In the genomic region with DNA sequence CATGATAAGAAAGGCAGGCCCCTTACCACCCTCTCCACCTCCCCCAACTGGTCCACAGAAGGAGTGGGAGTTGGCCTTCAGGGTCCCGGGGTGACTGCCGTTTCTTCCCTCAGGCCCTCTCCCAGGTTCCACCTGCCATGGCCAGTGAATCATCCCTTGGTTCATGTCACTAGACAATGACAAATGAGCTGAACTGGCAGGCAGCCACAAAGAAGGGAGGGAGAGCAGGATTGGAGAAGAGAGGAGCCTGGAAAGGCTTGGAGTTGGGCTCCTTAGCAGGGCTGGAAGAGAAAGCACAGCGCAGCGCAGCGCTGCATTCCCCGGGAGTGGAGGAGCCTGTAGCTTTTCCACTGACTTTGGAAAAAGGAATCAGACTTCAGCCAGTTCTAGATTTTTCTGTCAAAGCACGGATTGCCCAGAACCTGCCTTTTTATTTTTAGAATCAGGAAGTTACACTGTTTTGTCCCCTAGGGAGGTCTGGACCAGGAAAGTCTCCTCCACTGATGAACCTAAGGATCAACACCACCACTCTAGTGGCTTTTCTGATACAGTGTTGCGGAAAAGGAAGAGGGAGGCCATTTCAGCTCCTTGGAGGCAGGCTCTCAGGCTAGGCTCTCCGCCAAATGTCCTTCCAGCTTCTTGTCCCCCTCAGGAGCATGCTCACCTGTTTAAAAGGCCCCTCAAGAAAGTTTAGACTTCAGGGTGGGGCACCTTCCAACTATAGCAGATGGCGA, we compare ENCODE assay signal across 9 mouse cellular contexts. TPM values are rescaled to one million over a fixed set of nuclear protein-coding genes. Genes with fewer than 3 reads are reported as not detected.
DNase-seq lines count a peak whose midpoint lies in the region; ATAC-seq and TF ChIP-seq lines count a peak whose summit lies in the region.
"Had no signal": no experiment of that assay in that cellular context is flagged by ENCODE, and none has a peak within 500 bp of the region (broad histone marks: within the 10 kb centered on the region; RNA-seq: fewer than 3 reads in every experiment).

No protein-coding gene starts in this region.

- peaks cover 20% of the 10 kb centered on the region for H3K4me1 ChIP-seq in forebrain, embryonic 16.5 days (replicated peaks; ENCODE audit: control insufficient read depth, insufficient read depth, low read length)
- peaks cover 20% of the 10 kb centered on the region for H3K4me1 ChIP-seq in forebrain, embryonic 13.5 days
- H3K4me1 ChIP-seq in kidney, adult 2 months (ENCODE audit: control insufficient read depth, insufficient read depth, low read length) = peaks cover 41% of the 10 kb centered on the region
- H3K4me1 ChIP-seq in forebrain, embryonic 11.5 days (replicated peaks; ENCODE audit: control insufficient read depth, insufficient read depth, low read length) = peaks cover 4% of the 10 kb centered on the region; the same call in 1 of the 2 replicates

- no peaks in the 10 kb centered on the region; the same call in 1 of the 2 replicates for H3K27me3 ChIP-seq in forebrain, embryonic 16.5 days (replicated peaks; ENCODE audit: control insufficient read depth, insufficient read depth, low read length)
- peaks cover 9% of the 10 kb centered on the region for H3K27me3 ChIP-seq in forebrain, embryonic 13.5 days
- no peaks in the 10 kb centered on the region for H3K27me3 ChIP-seq in kidney, adult 2 months (replicated peaks; ENCODE audit: control insufficient read depth, insufficient read depth, low read length)
- H3K27me3 ChIP-seq in myocyte (ENCODE audit: control insufficient read depth, insufficient read depth, insufficient read length) = no peaks in the 10 kb centered on the region
- peaks cover 9% of the 10 kb centered on the region for H3K27me3 ChIP-seq in forebrain, embryonic 11.5 days (ENCODE audit: control insufficient read depth, insufficient read depth, low read length)

- H3ac ChIP-seq in myocyte (ENCODE audit: control insufficient read depth, insufficient read length) = no peak overlapping the region

- no peaks in the 10 kb centered on the region for H3K9me3 ChIP-seq in forebrain, embryonic 16.5 days (ENCODE audit: control insufficient read depth, low read length)
- no peaks in the 10 kb centered on the region for H3K9me3 ChIP-seq in forebrain, embryonic 13.5 days (replicated peaks)
- no peaks in the 10 kb centered on the region for H3K9me3 ChIP-seq in forebrain, embryonic 11.5 days (ENCODE audit: control insufficient read depth, low read length)
- H3K9me3 ChIP-seq: embryonic facial prominence, embryonic 15.5 days had no signal

- 0 out of 2 replicates have a peak overlapping the region, but pooled peaks have one; percentile 12 for H3K27ac ChIP-seq in forebrain, embryonic 16.5 days (ENCODE audit: low read length)
- no peak overlapping the region for H3K27ac ChIP-seq in forebrain, embryonic 13.5 days
- H3K27ac ChIP-seq in kidney, adult 2 months (ENCODE audit: insufficient read depth, low read depth, low read length) = peak overlapping the region; percentile 43
- no peak overlapping the region for H3K27ac ChIP-seq in forebrain, embryonic 11.5 days (ENCODE audit: low read depth, low read length)
- H3K27ac ChIP-seq: embryonic facial prominence, embryonic 15.5 days had no signal

- ATAC-seq in forebrain, embryonic 16.5 days = no peak
- ATAC-seq in forebrain, embryonic 13.5 days = no peak
- ATAC-seq in forebrain, embryonic 11.5 days (replicated peaks; ENCODE audit: low FRiP score) = no peak
- no peak for ATAC-seq in inflammation-experienced regulatory T-cells, adult 6 months

- H3K79me2 ChIP-seq in myocyte (ENCODE audit: control insufficient read depth, insufficient read depth) = peaks cover 57% of the 10 kb centered on the region

- H3K4me2 ChIP-seq in forebrain, embryonic 16.5 days (ENCODE audit: low read length) = no peak overlapping the region
- H3K4me2 ChIP-seq in forebrain, embryonic 13.5 days = no peak overlapping the region
- H3K4me2 ChIP-seq in myocyte (ENCODE audit: low read depth) = peak overlapping the region; percentile 64
- no peak overlapping the region for H3K4me2 ChIP-seq in forebrain, embryonic 11.5 days (ENCODE audit: low read depth, low read length, severe bottlenecking)
- H3K4me2 ChIP-seq: embryonic facial prominence, embryonic 15.5 days had no signal

- H3K4me3 ChIP-seq in forebrain, embryonic 16.5 days (replicated peaks; ENCODE audit: low read length) = no peak overlapping the region
- no peak overlapping the region for H3K4me3 ChIP-seq in forebrain, embryonic 13.5 days
- no peak overlapping the region for H3K4me3 ChIP-seq in kidney, adult 2 months (ENCODE audit: insufficient read depth, low read depth, low read length)
- H3K4me3 ChIP-seq in myocyte = peak overlapping the region; percentile 65
- H3K4me3 ChIP-seq in forebrain, embryonic 11.5 days (ENCODE audit: low read depth, low read length) = no peak overlapping the region
- H3K4me3 ChIP-seq: embryonic facial prominence, embryonic 15.5 days had no signal

- no peaks in the 10 kb centered on the region for H3K36me3 ChIP-seq in forebrain, embryonic 16.5 days (ENCODE audit: control insufficient read depth, insufficient read depth)
- H3K36me3 ChIP-seq in forebrain, embryonic 13.5 days (ENCODE audit: poor library complexity, severe bottlenecking) = no peaks in the 10 kb centered on the region
- H3K36me3 ChIP-seq in kidney, adult 2 months (ENCODE audit: control insufficient read depth, insufficient read depth, low read length) = no peaks in the 10 kb centered on the region
- no peaks in the 10 kb centered on the region for H3K36me3 ChIP-seq in myocyte (ENCODE audit: control insufficient read depth, insufficient read depth)
- no peaks in the 10 kb centered on the region for H3K36me3 ChIP-seq in forebrain, embryonic 11.5 days (ENCODE audit: control insufficient read depth, insufficient read depth, low read length)
- H3K36me3 ChIP-seq: embryonic facial prominence, embryonic 15.5 days had no signal

- no peak overlapping the region for H3K9ac ChIP-seq in forebrain, embryonic 16.5 days (replicated peaks; ENCODE audit: low read depth, low read length)
- no peak overlapping the region for H3K9ac ChIP-seq in forebrain, embryonic 13.5 days
- no peak overlapping the region for H3K9ac ChIP-seq in forebrain, embryonic 11.5 days (ENCODE audit: low read length)
- H3K9ac ChIP-seq: embryonic facial prominence, embryonic 15.5 days had no signal

- TF ChIP-seq CTCF in kidney, adult 2 months (conservative IDR thresholded peaks at IDR 0.05; ENCODE audit: insufficient read depth, insufficient read length, low read depth, low read length) = no peak

- TF ChIP-seq POLR2A in kidney, adult 2 months (IDR thresholded peaks at IDR 0.05; ENCODE audit: low read depth, low read length) = no peak
- TF ChIP-seq POLR2A in myocyte (IDR thresholded peaks at IDR 0.05; ENCODE audit: insufficient read length, low read depth) = peak; percentile 15

- 59% methylated on average over 10 of the region's 10 CpGs for WGBS in forebrain, embryonic 16.5 days
- 82% methylated on average over 10 of the region's 10 CpGs for whole genome bisulfite sequencing in forebrain, embryonic 13.5 days
- WGBS in kidney, adult 2 months = 43% methylated on average over 10 of the region's 10 CpGs
- WGBS in forebrain, embryonic 11.5 days = 80% methylated on average over 10 of the region's 10 CpGs

- DNase-seq in NIH3T3 (ENCODE audit: low read depth) = peak; percentile 78
- DNase-seq in gonadal fat pad, adult 2 months (ENCODE audit: low read depth) = peak; percentile 50
- DNase-seq in kidney, adult 2 months = peak; percentile 81
- no peak for DNase-seq in forebrain, embryonic 11.5 days (ENCODE audit: low spot score)

TF ChIP-seq in myocyte, 11 proteins besides CTCF, POLR2A, EP300 and RAD21:
- peak; percentile 29 for TF ChIP-seq TCF12 (IDR thresholded peaks at IDR 0.05; ENCODE audit: insufficient read depth, poor library complexity, severe bottlenecking)
- TF ChIP-seq MYOD1 (IDR thresholded peaks at IDR 0.05; ENCODE audit: control insufficient read depth in 1 of 3, insufficient read length in 2 of 3, low read depth in 2 of 3) = peak in 2 of 3 experiments; percentile 92 to 96
- TF ChIP-seq USF1 (IDR thresholded peaks at IDR 0.05; ENCODE audit: low read depth) = no peak
- TF ChIP-seq MYOG (IDR thresholded peaks at IDR 0.05; ENCODE audit: control insufficient read depth in 1 of 3, insufficient read depth in 1 of 3, insufficient read length in 2 of 3, low read depth in 2 of 3) = peak in 2 of 3 experiments; percentile 27 to 89
- peak; percentile 45 for TF ChIP-seq TCF3 (IDR thresholded peaks at IDR 0.05; ENCODE audit: insufficient read length, low read depth)
- no peak for TF ChIP-seq REST (IDR thresholded peaks at IDR 0.05; ENCODE audit: insufficient read depth, insufficient read length)
TF ChIP-seq in myocyte: peak in this region for 4.

RNA-seq across cellular contexts. Expression of a gene that starts 4.0 kb away (rescaled TPM):
- polyA plus RNA-seq in forebrain, embryonic 16.5 days (2015; fragmentation: Nextera tagmentation; extraction: Ambion mirVana) = 1.7 and 3.3 TPM in 2 replicates
- 2.0 TPM in 2 replicates for polyA plus RNA-seq in forebrain, embryonic 13.5 days (2015; fragmentation: Nextera tagmentation; extraction: Ambion mirVana)
- polyA plus RNA-seq in gonadal fat pad, adult 2 months (2012; rRNA removed) = 6.9 and 11.2 TPM in 2 replicates
- 11.6 and 15.4 TPM in 2 replicates for polyA plus RNA-seq in kidney, adult 2 months (2012; rRNA removed)
- 23.4 TPM for polyA plus RNA-seq in myocyte (2012; fragmentation: generic; extraction: Trizol)
- polyA plus RNA-seq in forebrain, embryonic 11.5 days (2014; fragmentation: Nextera tagmentation; extraction: Ambion mirVana) = 4.1 and 6.1 TPM in 2 replicates
- polyA plus RNA-seq in inflammation-experienced regulatory T-cells, adult 6 months (2017; shearing (Covaris generic)) = 10 to 100 TPM; 45.7 to 59.8 (median 53.3) TPM

Comparison
In these comparisons a context has a peak if more than half of its experiments do, and no peak if none do; other contexts are left out.
1. H3K27ac ChIP-seq: peak in forebrain, embryonic 16.5 days (single experiment) and kidney, adult 2 months (single experiment); none in forebrain, embryonic 13.5 days (single experiment) and forebrain, embryonic 11.5 days (single experiment).